Mouse (Mus musculus) midbrain, embryonic 11.5 days (tissue): ENCODE data around the gene Eif4ebp2. TPM values are rescaled to one million over a fixed set of nuclear protein-coding genes. Genes with fewer than 3 reads are reported as not detected.
A peak's percentile ranks its signal among the peaks of the same experiment; 100 is the strongest.

Experiments used
- ATAC-seq: fragments of 200-750 bp; cut with Nextera tagmentation; 2 replicates; pipeline ENCODE4 v1.8.0; 2017; ENCODE audit warnings: moderate TSS enrichment, moderate library complexity; ENCODE audit not compliant: low FRiP score
- DNase-seq: peaks from one replicate; pipeline ENCODE4 v3.0.0; 2015; ENCODE audit warnings: low spot score; ENCODE audit errors: missing footprints
- H3K27ac ChIP-seq: fragments of 300-500 bp; sonication (generic); 2 replicates; pipeline ENCODE4 v1.5.1; 2014; ENCODE audit warnings: low read depth, low read length
- H3K27me3 ChIP-seq: fragments of 300-500 bp; sonication (generic); 2 replicates; pipeline ENCODE4 v1.6.1; 2014; ENCODE audit warnings: mild to moderate bottlenecking, low read length, moderate library complexity, mixed read lengths; ENCODE audit not compliant: control insufficient read depth, insufficient read depth
- H3K36me3 ChIP-seq: fragments of 300-500 bp; sonication (generic); 2 replicates; pipeline ENCODE4 v1.6.1; 2014; ENCODE audit warnings: mild to moderate bottlenecking, low read length, moderate library complexity, mixed read lengths; ENCODE audit not compliant: control insufficient read depth, insufficient read depth
- H3K4me1 ChIP-seq: fragments of 300-500 bp; sonication (generic); 2 replicates; pipeline ENCODE4 v1.6.1; 2014; ENCODE audit warnings: low read length; ENCODE audit not compliant: control insufficient read depth, insufficient read depth
- H3K4me2 ChIP-seq: fragments of 300-500 bp; sonication (generic); 2 replicates; pipeline ENCODE4 v1.6.1; 2014; ENCODE audit warnings: mild to moderate bottlenecking, moderate library complexity
- H3K4me3 ChIP-seq: fragments of 300-500 bp; sonication (generic); 2 replicates; pipeline ENCODE4 v1.5.1; 2014; ENCODE audit warnings: low read depth, low read length
- H3K9ac ChIP-seq: fragments of 300-500 bp; sonication (generic); 2 replicates; pipeline ENCODE4 v1.6.1; 2014; ENCODE audit warnings: low read length
- H3K9me3 ChIP-seq: fragments of 300-500 bp; sonication (generic); 2 replicates; pipeline ENCODE4 v1.6.1; 2016; ENCODE audit warnings: low read length; ENCODE audit not compliant: control insufficient read depth
- WGBS: fragments of 180-500 bp; shearing (Covaris S2); extraction: QIAGEN DNeasy Blood & Tissue Kit; methylation state at CpG from one replicate; pipeline ENCODE4 v1.1.7; 2014; 5-methylcytosine and 5-hydroxymethylcytosine counted together
- polyA plus RNA-seq: library from polyadenylated mRNA; unstranded; fragments of >200 nt; fragmentation: Nextera tagmentation; extraction: Ambion mirVana; gene quantifications from 2 replicates; pipeline ENCODE4 v1.2.1, GENCODE M21; 2014

Gene Eif4ebp2
- polyA plus RNA-seq, result 30.4 and 32.6 TPM in 2 replicates

DNA sequence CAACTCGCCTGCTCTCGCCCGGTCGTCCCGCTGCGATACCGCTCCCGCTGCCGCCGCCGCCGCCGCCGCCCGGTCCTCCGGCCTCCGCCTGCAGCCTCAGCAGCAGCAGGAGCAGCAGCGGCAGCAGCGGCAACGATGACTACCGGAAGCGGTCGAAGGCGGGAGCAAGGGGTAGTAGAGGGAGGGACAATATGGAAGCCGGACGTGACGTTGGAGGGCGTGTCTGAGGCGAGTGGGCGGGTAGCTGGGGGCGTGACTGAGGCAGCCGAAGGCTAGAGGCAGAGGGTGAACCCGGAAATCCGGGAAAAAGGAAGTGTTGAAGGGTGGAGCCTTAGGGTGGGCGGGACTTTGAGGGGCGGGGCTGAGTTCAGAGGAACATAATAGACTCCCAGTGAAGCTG lies at the start of gene Eif4ebp2:
Gene Eif4ebp2 (minus strand): TSS at position 17 of the 400 bp plus-strand sequence.
- H3K36me3 ChIP-seq, result 0 out of 2 replicates have a peak, but pooled peaks cover 2% of the 10 kb centered on the region
- no peaks in the 10 kb centered on the region for H3K9me3 ChIP-seq
- peak within 1 kb of the TSS; percentile 88 for H3K4me3 ChIP-seq
- peak within 1 kb of the TSS; percentile 93 for H3K9ac ChIP-seq
- DNase-seq, result peak; percentile 100
- ATAC-seq, result peak; percentile 99
- H3K4me2 ChIP-seq, result peak within 1 kb of the TSS; percentile 93
- H3K27me3 ChIP-seq, result no peaks in the 10 kb centered on the region
- under 1% methylated on average over 34 of the region's 36 CpGs for WGBS
- peaks cover 12% of the 10 kb centered on the region for H3K4me1 ChIP-seq
- peak within 1 kb of the TSS; percentile 48 for H3K27ac ChIP-seq

DNA sequence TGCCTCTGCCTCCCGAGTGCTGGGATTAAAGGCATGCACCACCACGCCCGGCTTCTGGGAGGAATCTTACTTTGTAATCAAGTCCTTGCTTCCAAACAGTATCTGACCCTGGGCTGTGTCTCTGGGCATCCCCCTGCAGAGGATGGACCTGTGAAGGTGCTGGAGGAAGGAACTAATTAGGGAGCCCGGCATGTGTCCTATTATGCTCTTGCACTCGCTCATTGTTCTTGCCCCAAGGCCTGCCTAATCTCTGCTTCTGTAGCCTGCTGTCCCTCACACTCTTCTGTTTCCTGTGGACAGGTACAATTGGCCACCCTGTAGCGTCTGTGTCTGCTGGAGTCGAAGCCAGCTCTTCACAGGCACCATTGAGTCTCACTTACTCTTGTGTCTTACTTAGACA lies 48.3 kb upstream of the Eif4ebp2 start:
- Histone ChIP-seq H3K9ac (no peak overlapping the region), H3K4me3 (no peak overlapping the region), H3K9me3 (no peaks in the 10 kb centered on the region), H3K27me3 (no peaks in the 10 kb centered on the region), H3K27ac (no peak overlapping the region), H3K36me3 (no peaks in the 10 kb centered on the region), H3K4me1 (peaks cover 5% of the 10 kb centered on the region), H3K4me2 (no peak overlapping the region)
- ATAC-seq (no peak), DNase-seq (no peak)
- 50% methylated on average over 7 of the region's 7 CpGs for WGBS

DNA sequence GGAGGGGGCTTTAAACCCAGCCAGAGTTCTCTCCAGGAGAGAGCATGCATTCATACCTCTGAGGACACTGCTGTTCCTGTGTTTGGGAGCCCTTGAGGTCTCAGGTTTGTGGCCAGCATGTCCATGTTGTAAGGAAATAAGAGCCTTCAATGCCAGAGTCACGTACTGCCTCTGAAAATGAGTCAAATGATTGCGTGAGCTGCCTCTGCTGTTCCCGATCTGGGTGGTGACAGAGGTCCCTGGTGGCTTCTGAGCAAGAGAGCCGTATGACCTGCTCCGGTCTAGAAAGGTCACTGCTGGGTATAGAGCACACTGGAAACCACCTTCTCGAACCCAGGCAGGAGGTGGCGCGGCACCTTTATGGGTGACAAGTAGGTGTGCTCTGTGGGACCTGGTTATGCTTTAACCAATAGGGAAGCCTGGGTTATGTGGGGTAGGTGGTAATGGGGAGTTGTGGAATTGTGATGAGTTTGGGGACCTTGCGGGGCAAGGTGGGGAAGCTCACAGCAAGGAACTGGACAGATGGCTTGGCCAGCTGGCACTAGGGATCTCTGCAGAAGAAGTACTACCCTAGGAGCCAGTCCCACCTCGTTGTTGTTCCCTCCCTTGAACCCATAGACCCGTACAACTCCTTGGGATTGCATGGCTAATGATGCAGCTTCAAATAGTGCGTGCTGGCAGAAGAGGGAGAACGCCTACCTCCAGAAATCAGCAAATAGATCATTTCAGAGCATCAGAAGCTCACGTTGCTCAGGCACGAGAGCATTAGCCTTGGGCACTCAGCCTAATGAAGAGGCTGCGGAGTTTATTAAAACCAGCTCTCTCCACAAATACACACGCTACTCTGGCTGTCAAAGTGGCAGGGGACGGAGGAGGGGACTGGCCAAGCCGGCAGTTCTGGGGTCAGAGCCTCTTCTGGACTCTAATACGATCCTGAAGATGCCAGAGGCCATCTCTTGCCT lies 47.3 kb upstream of the Eif4ebp2 start:
- Histone ChIP-seq H3K4me3 (no peak overlapping the region), H3K4me2 (no peak overlapping the region), H3K27me3 (no peaks in the 10 kb centered on the region), H3K36me3 (no peaks in the 10 kb centered on the region), H3K9me3 (no peaks in the 10 kb centered on the region), H3K4me1 (peaks cover 11% of the 10 kb centered on the region), H3K27ac (no peak overlapping the region), H3K9ac (no peak overlapping the region)
- ATAC-seq (no peak), DNase-seq (no peak)
- WGBS, result 89% methylated on average over 20 of the region's 20 CpGs

DNA sequence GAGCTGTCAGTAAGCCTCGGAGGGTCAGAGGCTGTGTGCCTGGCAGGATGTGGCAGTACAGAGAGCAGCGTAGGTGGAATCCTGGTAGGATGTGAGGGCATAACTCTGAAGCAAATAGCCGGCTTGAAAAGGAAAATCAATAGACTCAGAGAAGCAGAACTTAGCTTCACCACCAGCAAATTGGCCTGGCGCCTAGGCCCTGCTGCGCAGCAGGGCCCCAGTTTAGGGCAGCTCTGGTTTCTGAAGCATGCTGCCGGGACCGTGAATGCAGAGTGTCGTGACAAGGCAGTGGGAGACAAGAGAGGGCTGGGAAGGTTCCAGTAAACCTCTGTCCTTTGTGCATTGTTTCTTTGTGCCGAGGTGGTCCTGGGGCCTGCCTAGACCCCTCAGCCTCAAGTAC lies 43.8 kb upstream of the Eif4ebp2 start:
- no peak for DNase-seq
- 56% methylated on average over 9 of the region's 9 CpGs for WGBS
- no peak overlapping the region for H3K9ac ChIP-seq

DNA sequence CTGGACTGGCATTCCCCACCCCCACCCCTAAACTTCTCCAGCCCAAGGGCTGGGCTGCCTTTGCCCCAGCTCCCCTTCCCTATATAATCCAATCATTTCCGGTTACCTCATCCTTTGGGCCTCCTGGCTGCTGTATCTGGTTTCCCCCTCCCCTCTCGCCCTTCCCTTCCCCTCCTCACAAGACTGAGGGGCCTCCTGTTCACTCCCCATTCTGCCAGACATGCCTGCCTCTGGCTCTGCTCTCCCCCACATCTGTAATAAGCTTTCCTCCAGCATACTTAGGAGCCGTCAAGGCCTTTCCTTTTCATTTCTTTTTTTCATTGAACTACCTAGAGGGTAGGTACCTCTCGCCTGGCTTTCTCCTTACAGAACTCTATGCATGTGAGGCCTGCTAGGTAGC lies 43.0 kb upstream of the Eif4ebp2 start:
- H3K4me1 ChIP-seq, result peaks cover 11% of the 10 kb centered on the region
- H3K36me3 ChIP-seq, result no peaks in the 10 kb centered on the region
- WGBS, result 49% methylated on average over 4 of the region's 4 CpGs
- ATAC-seq (no peak), DNase-seq (no peak)
- H3K27me3 ChIP-seq, result no peaks in the 10 kb centered on the region
- H3K4me2 ChIP-seq, result no peak overlapping the region
- no peak overlapping the region for H3K9ac ChIP-seq
- no peaks in the 10 kb centered on the region for H3K9me3 ChIP-seq
- no peak overlapping the region for H3K27ac ChIP-seq
- H3K4me3 ChIP-seq, result no peak overlapping the region

More for the DNA sequence above, 43.8 kb upstream of the Eif4ebp2 start:
- Histone ChIP-seq H3K9me3 (no peaks in the 10 kb centered on the region), H3K27ac (no peak overlapping the region), H3K27me3 (no peaks in the 10 kb centered on the region), H3K4me2 (no peak overlapping the region), H3K4me1 (peaks cover 11% of the 10 kb centered on the region), H3K36me3 (no peaks in the 10 kb centered on the region), H3K4me3 (no peak overlapping the region)
- no peak for ATAC-seq

DNA sequence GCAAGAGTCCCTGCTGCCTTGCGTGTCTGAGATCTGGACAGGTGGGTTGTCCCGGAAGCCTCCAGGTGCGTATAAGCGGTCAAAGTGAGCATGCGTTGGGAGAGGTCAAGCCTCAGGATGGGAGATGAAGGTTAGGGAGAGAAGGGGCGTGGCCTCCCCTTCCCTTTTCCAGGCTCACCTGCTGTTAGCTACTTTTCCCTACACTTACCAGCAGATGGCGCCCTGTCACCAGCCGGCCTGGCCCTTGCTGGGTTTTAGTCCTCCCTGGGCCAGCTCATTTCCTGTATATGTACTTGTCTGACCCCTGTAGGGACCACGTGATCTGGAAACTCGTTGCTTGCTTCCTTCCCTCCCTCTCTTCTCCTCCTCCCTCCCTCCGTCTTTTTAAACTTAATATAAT lies 39.6 kb upstream of the Eif4ebp2 start:
- ATAC-seq (peak; percentile 62; the same call in 1 of the 2 replicates), DNase-seq (peak; percentile 95)
- WGBS, result 10% methylated on average over 11 of the region's 11 CpGs

DNA sequence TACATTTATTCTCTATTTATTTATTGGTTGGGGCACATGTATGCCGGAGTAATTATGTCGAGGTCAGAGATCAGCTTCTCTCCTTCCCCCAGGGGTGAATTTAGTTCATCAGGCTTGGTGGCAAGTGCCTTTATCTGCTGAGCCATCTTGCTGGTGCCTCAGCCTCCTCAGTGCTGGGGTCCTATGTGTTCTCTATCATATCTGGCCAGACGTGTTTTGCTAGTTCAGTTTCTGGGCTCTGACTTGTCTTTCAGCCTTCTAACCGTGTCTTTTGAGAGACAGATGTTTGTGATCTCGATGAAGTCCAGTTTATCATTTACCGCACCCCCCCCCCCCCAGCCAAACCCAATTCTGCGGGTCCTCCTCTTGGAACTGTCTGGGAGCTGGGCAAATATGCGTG lies 39.1 kb upstream of the Eif4ebp2 start:
- Histone ChIP-seq H3K27ac (no peak overlapping the region), H3K4me3 (no peak overlapping the region), H3K4me1 (peaks cover 11% of the 10 kb centered on the region), H3K36me3 (no peaks in the 10 kb centered on the region), H3K4me2 (no peak overlapping the region), H3K9me3 (no peaks in the 10 kb centered on the region), H3K9ac (no peak overlapping the region), H3K27me3 (no peaks in the 10 kb centered on the region)
- WGBS, result 50% methylated on average over 8 of the region's 8 CpGs
- ATAC-seq (no peak), DNase-seq (no peak)

More for the DNA sequence above, 39.6 kb upstream of the Eif4ebp2 start:
- Histone ChIP-seq H3K4me2 (no peak overlapping the region), H3K36me3 (no peaks in the 10 kb centered on the region), H3K4me1 (peaks cover 11% of the 10 kb centered on the region), H3K4me3 (no peak overlapping the region), H3K9me3 (no peaks in the 10 kb centered on the region), H3K9ac (no peak overlapping the region), H3K27me3 (no peaks in the 10 kb centered on the region), H3K27ac (no peak overlapping the region)

DNA sequence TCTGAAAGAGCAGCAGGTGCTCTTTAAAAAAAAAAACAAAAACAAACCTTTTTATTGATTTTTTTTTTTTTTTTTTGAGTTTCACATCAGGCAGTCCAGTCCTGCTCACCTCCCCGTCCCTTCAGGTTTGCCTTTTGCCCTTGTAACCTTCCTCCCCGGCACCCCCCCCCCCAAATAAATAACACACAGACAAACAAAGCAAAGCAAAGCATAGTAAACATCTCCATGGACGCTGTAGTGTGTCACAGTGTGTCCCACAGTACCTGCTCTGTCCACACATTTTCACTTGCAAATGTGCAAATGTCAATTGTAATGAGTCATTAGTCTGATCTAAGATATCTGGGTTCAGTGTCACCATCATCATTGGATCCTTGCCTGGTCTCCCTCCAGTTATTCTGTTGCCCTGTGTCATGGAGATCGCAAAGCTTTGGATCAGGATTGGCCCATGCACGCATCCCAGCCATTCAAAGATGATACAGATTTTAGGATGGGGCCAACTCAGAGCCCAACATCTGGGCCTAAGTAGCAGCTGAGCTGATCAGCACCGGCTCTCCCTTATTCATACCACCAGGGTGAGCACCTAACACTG lies 36.2 kb upstream of the Eif4ebp2 start:
- Histone ChIP-seq H3K4me3 (no peak overlapping the region), H3K4me2 (no peak overlapping the region), H3K36me3 (no peaks in the 10 kb centered on the region), H3K9ac (no peak overlapping the region), H3K27me3 (no peaks in the 10 kb centered on the region), H3K27ac (no peak overlapping the region), H3K4me1 (no peaks in the 10 kb centered on the region; the same call in 1 of the 2 replicates), H3K9me3 (no peaks in the 10 kb centered on the region)
- DNase-seq (no peak), ATAC-seq (no peak)
- 86% methylated on average over 6 of the region's 6 CpGs for WGBS
